Mouse (Mus musculus) kidney, postnatal 0 days (tissue): ENCODE data around the gene Dgcr8. TPM values are rescaled to one million over a fixed set of nuclear protein-coding genes. Genes with fewer than 3 reads are reported as not detected.

Source experiments
- ATAC-seq: fragments of 200-750 bp; cut with Nextera tagmentation; replicated peaks from 2 replicates; pipeline ENCODE4 v1.8.0; 2017; ENCODE audit warnings: low read depth, moderate number of reproducible peaks, moderate TSS enrichment, moderate library complexity; ENCODE audit not compliant: low FRiP score
- DNase-seq: peaks from one replicate; pipeline ENCODE4 v3.0.0-alpha.2; 2016; ENCODE audit warnings: low spot score
- H3K27ac ChIP-seq: fragments of 300-500 bp; sonication (generic); 2 replicates; pipeline ENCODE4 v1.5.1; 2014; ENCODE audit warnings: mild to moderate bottlenecking
- H3K27me3 ChIP-seq: fragments of 300-500 bp; sonication (generic); 2 replicates; pipeline ENCODE4 v1.6.1; 2014; ENCODE audit warnings: low read length, mixed read lengths; ENCODE audit not compliant: insufficient read depth
- H3K36me3 ChIP-seq: fragments of 300-500 bp; sonication (generic); 2 replicates; pipeline ENCODE4 v1.6.1; 2014; ENCODE audit warnings: low read length, mixed read lengths; ENCODE audit not compliant: insufficient read depth
- H3K4me1 ChIP-seq: fragments of 300-500 bp; sonication (generic); replicated peaks from 2 replicates; pipeline ENCODE4 v1.6.1; 2014; ENCODE audit warnings: antibody characterized with exemption, low read length, mixed read lengths; ENCODE audit not compliant: insufficient read depth
- H3K4me2 ChIP-seq: fragments of 300-500 bp; sonication (generic); 2 replicates; pipeline ENCODE4 v1.6.1; 2014; ENCODE audit warnings: mild to moderate bottlenecking, low read length, moderate library complexity, mixed read lengths
- H3K4me3 ChIP-seq: fragments of 300-500 bp; sonication (generic); replicated peaks from 2 replicates; pipeline ENCODE4 v1.5.1; 2014; ENCODE audit warnings: low read depth, low read length
- H3K9ac ChIP-seq: fragments of 300-500 bp; sonication (generic); 2 replicates; pipeline ENCODE4 v1.6.1; 2014; ENCODE audit warnings: low read depth, low read length
- H3K9me3 ChIP-seq: fragments of 300-500 bp; sonication (generic); replicated peaks from 2 replicates; pipeline ENCODE4 v1.6.1; 2016; ENCODE audit warnings: low read length, inconsistent platforms, mixed read lengths
- CTCF ChIP-seq: IDR thresholded peaks from 2 replicates; pipeline ENCODE4 v1.5.1; 2016; ENCODE audit warnings: antibody characterized with exemption, low read depth, mild to moderate bottlenecking, moderate library complexity
- WGBS: fragments of 180-500 bp; shearing (Covaris S2); extraction: QIAGEN DNeasy Blood & Tissue Kit; methylation state at CpG from one replicate; pipeline ENCODE4 v1.1.7; 2014; 5-methylcytosine and 5-hydroxymethylcytosine counted together
- polyA plus RNA-seq: library from polyadenylated mRNA; unstranded; fragments of >200 nt; fragmentation: Nextera tagmentation; extraction: Ambion mirVana; gene quantifications from 2 replicates; pipeline ENCODE4 v1.2.1, GENCODE M21; 2015

Dgcr8 gene
- polyA plus RNA-seq, 1 experiment from 2014 or later = 15.6 TPM

GRCm38 (mm10) chr16:18233451-18233850 is 55.6 kb downstream of the Dgcr8 start:
- Histone ChIP-seq H3K27ac (no peak overlapping the region), H3K27me3 (no peaks in the 10 kb centered on the region), H3K36me3 (0 out of 2 replicates have a peak, but pooled peaks cover 2% of the 10 kb centered on the region), H3K4me2 (peak overlapping the region; percentile 92), H3K4me1 (peaks cover 29% of the 10 kb centered on the region), H3K9me3 (no peaks in the 10 kb centered on the region), H3K4me3 (no peak overlapping the region), H3K9ac (peak overlapping the region; percentile 4; the same call in 1 of the 2 replicates)
- WGBS = 17% methylated on average over 1 of the region's 1 CpGs
- no peak for DNase-seq
- TF ChIP-seq CTCF = no peak
- ATAC-seq = no peak

DNA sequence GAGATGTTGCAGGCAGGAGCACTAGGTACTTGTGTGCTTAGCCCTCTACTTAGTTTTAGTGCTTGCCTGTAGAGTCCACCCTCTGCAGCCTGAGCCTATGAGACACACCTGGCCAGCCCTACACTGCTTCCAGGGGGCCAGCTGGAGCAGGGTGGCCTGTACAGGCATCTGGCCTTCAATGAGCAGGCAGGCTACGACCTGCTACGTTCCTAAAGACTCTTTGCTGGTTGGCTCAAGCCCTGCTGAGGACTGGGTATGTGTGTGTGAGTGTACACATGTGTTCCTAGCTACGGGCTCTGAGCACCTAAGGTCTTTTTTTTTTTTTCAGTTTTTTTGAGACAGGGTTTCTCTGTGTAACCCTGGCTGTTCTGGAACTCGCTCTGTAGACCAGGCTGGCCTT is 57.6 kb downstream of the Dgcr8 start:
- ATAC-seq = no peak
- no peaks in the 10 kb centered on the region for H3K9me3 ChIP-seq
- 79% methylated on average over 4 of the region's 4 CpGs for WGBS
- TF ChIP-seq CTCF = no peak
- no peak overlapping the region for H3K27ac ChIP-seq
- H3K27me3 ChIP-seq = no peaks in the 10 kb centered on the region
- no peak for DNase-seq
- H3K4me3 ChIP-seq = no peak overlapping the region
- peaks cover 28% of the 10 kb centered on the region for H3K4me1 ChIP-seq
- H3K9ac ChIP-seq = no peak overlapping the region
- peaks cover 13% of the 10 kb centered on the region; the same call in 1 of the 2 replicates for H3K36me3 ChIP-seq
- H3K4me2 ChIP-seq = no peak overlapping the region

DNA sequence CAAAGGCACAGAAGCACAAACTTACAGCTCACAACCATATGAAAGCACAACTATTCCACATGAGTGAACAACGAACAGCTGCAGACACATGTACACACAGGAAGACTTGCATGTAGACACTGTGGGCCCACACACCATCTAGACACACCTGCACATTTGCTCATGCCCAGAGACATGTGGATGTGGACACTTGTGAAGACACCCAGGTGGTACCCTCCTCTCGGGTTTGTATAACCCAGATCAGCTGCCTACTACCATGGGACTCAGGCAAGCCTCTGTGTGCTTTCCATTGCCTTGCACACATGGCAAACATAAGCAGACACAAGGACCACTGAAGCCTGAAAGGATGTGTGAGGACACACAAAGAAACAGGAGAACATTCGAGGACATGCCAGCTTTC is 58.0 kb downstream of the Dgcr8 start:
- no peak for ATAC-seq
- no peak overlapping the region for H3K27ac ChIP-seq
- no peak overlapping the region for H3K4me2 ChIP-seq
- H3K27me3 ChIP-seq = no peaks in the 10 kb centered on the region
- H3K4me3 ChIP-seq = no peak overlapping the region
- DNase-seq = no peak
- TF ChIP-seq CTCF = no peak
- 85% methylated on average over 3 of the region's 3 CpGs for whole genome bisulfite sequencing
- H3K36me3 ChIP-seq = peaks cover 15% of the 10 kb centered on the region
- H3K4me1 ChIP-seq = peaks cover 24% of the 10 kb centered on the region
- no peaks in the 10 kb centered on the region for H3K9me3 ChIP-seq
- H3K9ac ChIP-seq = no peak overlapping the region

GRCm38 (mm10) chr16:18230617-18231016 is 58.4 kb downstream of the Dgcr8 start:
- TF ChIP-seq CTCF = no peak
- Histone ChIP-seq H3K4me1 (peaks cover 20% of the 10 kb centered on the region), H3K4me2 (no peak overlapping the region), H3K27me3 (no peaks in the 10 kb centered on the region), H3K27ac (no peak overlapping the region), H3K9me3 (no peaks in the 10 kb centered on the region), H3K9ac (no peak overlapping the region), H3K4me3 (no peak overlapping the region), H3K36me3 (peaks cover 19% of the 10 kb centered on the region)
- ATAC-seq (no peak), DNase-seq (no peak)
- WGBS = 88% methylated on average over 6 of the region's 6 CpGs

GRCm38 (mm10) chr16:18229622-18230021 is 59.4 kb downstream of the Dgcr8 start:
- DNase-seq = no peak
- Histone ChIP-seq H3K4me1 (peaks cover 20% of the 10 kb centered on the region), H3K27me3 (no peaks in the 10 kb centered on the region), H3K4me2 (no peak overlapping the region), H3K4me3 (no peak overlapping the region), H3K9me3 (no peaks in the 10 kb centered on the region), H3K36me3 (peaks cover 27% of the 10 kb centered on the region), H3K9ac (no peak overlapping the region), H3K27ac (no peak overlapping the region)
- 65% methylated on average over 11 of the region's 11 CpGs for WGBS
- no peak for TF ChIP-seq CTCF
- ATAC-seq = no peak

DNA sequence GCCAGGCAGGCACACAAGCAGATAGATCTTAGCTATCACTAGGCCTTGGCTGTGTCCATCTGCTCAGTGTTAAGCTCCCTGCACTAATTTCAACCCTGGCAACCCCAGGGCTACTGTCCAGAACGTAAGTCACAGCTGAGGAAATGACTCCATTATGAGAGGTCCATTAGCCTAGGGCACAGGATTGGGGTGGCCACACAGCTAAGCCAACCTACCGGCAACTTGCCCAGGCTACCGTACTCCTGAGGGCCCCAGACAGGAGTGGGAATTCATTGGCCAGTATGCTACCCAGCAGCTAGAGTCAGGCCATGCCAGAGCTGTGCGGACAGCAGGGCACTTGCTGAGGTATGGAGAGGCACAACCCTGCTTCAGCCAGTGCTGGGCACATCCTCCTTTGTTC is 60.2 kb downstream of the Dgcr8 start:
- ATAC-seq = no peak
- no peak overlapping the region for H3K4me2 ChIP-seq

GRCm38 (mm10) chr16:18227897-18228422 is 61.1 kb downstream of the Dgcr8 start:
- H3K4me2 ChIP-seq = no peak overlapping the region
- no peak overlapping the region for H3K4me3 ChIP-seq
- ATAC-seq = no peak
- no peaks in the 10 kb centered on the region for H3K27me3 ChIP-seq
- 90% methylated on average over 20 of the region's 20 CpGs for WGBS
- H3K9ac ChIP-seq = no peak overlapping the region
- peaks cover 7% of the 10 kb centered on the region; the same call in 1 of the 2 replicates for H3K4me1 ChIP-seq
- no peaks in the 10 kb centered on the region for H3K9me3 ChIP-seq
- no peak for DNase-seq
- TF ChIP-seq CTCF = no peak
- H3K36me3 ChIP-seq = peaks cover 43% of the 10 kb centered on the region
- H3K27ac ChIP-seq = no peak overlapping the region

More for the DNA sequence above, 60.2 kb downstream of the Dgcr8 start:
- no peaks in the 10 kb centered on the region for H3K27me3 ChIP-seq
- H3K4me1 ChIP-seq = peaks cover 15% of the 10 kb centered on the region
- 84% methylated on average over 4 of the region's 4 CpGs for WGBS
- peaks cover 35% of the 10 kb centered on the region for H3K36me3 ChIP-seq
- H3K4me3 ChIP-seq = no peak overlapping the region
- TF ChIP-seq CTCF = no peak
- no peak overlapping the region for H3K27ac ChIP-seq
- H3K9me3 ChIP-seq = no peaks in the 10 kb centered on the region
- no peak for DNase-seq
- H3K9ac ChIP-seq = no peak overlapping the region
